Mouse (Mus musculus): ENCODE results near the gene Mrpl52. TPM values are rescaled to one million over a fixed set of nuclear protein-coding genes. Genes with fewer than 3 reads are reported as not detected.

The Mrpl52 gene
- polyA plus RNA-seq, 1 experiment from 2014 or later = 202 TPM

DNA sequence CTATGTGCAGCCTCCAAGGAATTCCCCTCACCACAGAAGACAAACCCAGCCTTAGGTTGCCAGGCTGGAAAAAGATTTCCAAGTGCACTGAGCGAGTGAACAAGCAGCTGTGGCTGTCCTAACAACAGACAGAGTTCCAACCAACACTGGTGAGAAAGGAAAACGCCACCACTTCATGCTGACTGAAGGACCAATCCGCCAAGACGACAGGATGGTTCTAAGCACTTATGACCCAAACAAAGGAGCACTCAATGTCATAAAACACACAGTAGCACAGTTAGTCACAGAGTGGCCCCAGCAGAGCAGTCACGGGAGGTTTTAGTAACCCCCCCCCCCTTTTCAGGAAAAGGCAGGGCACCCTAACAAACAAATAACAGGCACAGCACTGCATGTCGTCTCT lies 35.9 kb upstream of the Mrpl52 start:
- no peak overlapping the region for H3K9ac ChIP-seq (replicated peaks; ENCODE audit: low read length)
- H3K36me3 ChIP-seq (ENCODE audit: insufficient read depth, low read length) = 0 out of 2 replicates have a peak, but pooled peaks cover 2% of the 10 kb centered on the region
- H3K9me3 ChIP-seq (ENCODE audit: low read length) = no peaks in the 10 kb centered on the region
- ATAC-seq (ENCODE audit: low FRiP score, low TSS enrichment) = no peak
- no peak overlapping the region for H3K4me2 ChIP-seq (replicated peaks; ENCODE audit: low read depth, low read length)
- H3K4me3 ChIP-seq (ENCODE audit: low read length) = no peak overlapping the region
- WGBS = 50% methylated on average over 6 of the region's 6 CpGs
- no peak overlapping the region for H3K27ac ChIP-seq (ENCODE audit: low read length)
- H3K27me3 ChIP-seq (ENCODE audit: insufficient read depth, low read length) = no peaks in the 10 kb centered on the region
- peaks cover 21% of the 10 kb centered on the region for H3K4me1 ChIP-seq (ENCODE audit: insufficient read depth, low read length)

- Histone ChIP-seq H3K9ac (replicated peaks; ENCODE audit: low read length) (no peak overlapping the region), H3K4me3 (ENCODE audit: low read length) (no peak overlapping the region), H3K27ac (ENCODE audit: low read length) (no peak overlapping the region), H3K36me3 (ENCODE audit: insufficient read depth, low read length) (0 out of 2 replicates have a peak, but pooled peaks cover 2% of the 10 kb centered on the region), H3K4me2 (replicated peaks; ENCODE audit: low read depth, low read length) (no peak overlapping the region), H3K4me1 (ENCODE audit: insufficient read depth, low read length) (peaks cover 9% of the 10 kb centered on the region), H3K27me3 (ENCODE audit: insufficient read depth, low read length) (no peaks in the 10 kb centered on the region), H3K9me3 (ENCODE audit: low read length) (no peaks in the 10 kb centered on the region)
- ATAC-seq (ENCODE audit: low FRiP score, low TSS enrichment) = no peak
- WGBS = 61% methylated on average over 3 of the region's 3 CpGs
Measured at GRCm38 (mm10) chr14:54393794-54394193, 32.9 kb upstream of the Mrpl52 start.

GRCm38 (mm10) chr14:54394309-54394708 lies 32.4 kb upstream of the Mrpl52 start:
- Histone ChIP-seq H3K27ac (ENCODE audit: low read length) (no peak overlapping the region), H3K4me3 (ENCODE audit: low read length) (no peak overlapping the region), H3K9me3 (ENCODE audit: low read length) (no peaks in the 10 kb centered on the region), H3K4me2 (replicated peaks; ENCODE audit: low read depth, low read length) (no peak overlapping the region), H3K9ac (replicated peaks; ENCODE audit: low read length) (no peak overlapping the region), H3K4me1 (ENCODE audit: insufficient read depth, low read length) (peaks cover 15% of the 10 kb centered on the region), H3K36me3 (ENCODE audit: insufficient read depth, low read length) (0 out of 2 replicates have a peak, but pooled peaks cover 2% of the 10 kb centered on the region), H3K27me3 (ENCODE audit: insufficient read depth, low read length) (no peaks in the 10 kb centered on the region)
- no peak for ATAC-seq (ENCODE audit: low FRiP score, low TSS enrichment)

DNA sequence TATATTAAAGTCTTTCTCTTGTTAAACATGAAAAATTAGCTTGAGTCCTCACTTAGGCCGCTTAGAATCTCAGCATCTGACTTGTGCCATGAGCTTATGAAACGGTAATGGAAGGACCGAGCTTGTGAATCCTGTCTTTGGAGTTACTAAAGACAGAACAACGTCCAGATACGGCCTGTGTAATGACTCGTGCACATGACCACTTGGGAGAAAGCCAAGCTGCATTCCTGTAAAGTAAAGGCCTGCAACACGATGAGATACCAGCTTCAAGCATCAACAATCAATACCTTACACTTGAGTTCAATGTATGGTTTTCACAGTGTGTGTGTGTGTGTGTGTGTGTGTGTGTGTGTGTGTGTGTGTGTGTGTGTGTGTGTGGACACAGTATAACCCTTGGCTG lies 30.0 kb upstream of the Mrpl52 start:
- H3K27ac ChIP-seq (ENCODE audit: low read length) = no peak overlapping the region
- H3K4me1 ChIP-seq (ENCODE audit: insufficient read depth, low read length) = peaks cover 16% of the 10 kb centered on the region
- 74% methylated on average over 7 of the region's 7 CpGs for WGBS
- no peak for ATAC-seq (ENCODE audit: low FRiP score, low TSS enrichment)
- H3K9ac ChIP-seq (replicated peaks; ENCODE audit: low read length) = no peak overlapping the region
- H3K4me2 ChIP-seq (replicated peaks; ENCODE audit: low read depth, low read length) = no peak overlapping the region
- no peaks in the 10 kb centered on the region for H3K9me3 ChIP-seq (ENCODE audit: low read length)
- H3K36me3 ChIP-seq (ENCODE audit: insufficient read depth, low read length) = 0 out of 2 replicates have a peak, but pooled peaks cover 2% of the 10 kb centered on the region
- H3K4me3 ChIP-seq (ENCODE audit: low read length) = no peak overlapping the region
- no peaks in the 10 kb centered on the region for H3K27me3 ChIP-seq (ENCODE audit: insufficient read depth, low read length)

- H3K27me3 ChIP-seq (ENCODE audit: insufficient read depth, low read length) = no peaks in the 10 kb centered on the region
- no peak for ATAC-seq (ENCODE audit: low FRiP score, low TSS enrichment)
- H3K4me3 ChIP-seq (ENCODE audit: low read length) = no peak overlapping the region
- H3K4me1 ChIP-seq (ENCODE audit: insufficient read depth, low read length) = peaks cover 16% of the 10 kb centered on the region
- H3K27ac ChIP-seq (ENCODE audit: low read length) = peak overlapping the region; percentile 71
- H3K9me3 ChIP-seq (ENCODE audit: low read length) = no peaks in the 10 kb centered on the region
- H3K9ac ChIP-seq (replicated peaks; ENCODE audit: low read length) = no peak overlapping the region
- 0 out of 2 replicates have a peak, but pooled peaks cover 2% of the 10 kb centered on the region for H3K36me3 ChIP-seq (ENCODE audit: insufficient read depth, low read length)
- H3K4me2 ChIP-seq (replicated peaks; ENCODE audit: low read depth, low read length) = no peak overlapping the region
- WGBS = 52% methylated on average over 7 of the region's 7 CpGs
Measured at GRCm38 (mm10) chr14:54397872-54398527, 28.7 kb upstream of the Mrpl52 start.

DNA sequence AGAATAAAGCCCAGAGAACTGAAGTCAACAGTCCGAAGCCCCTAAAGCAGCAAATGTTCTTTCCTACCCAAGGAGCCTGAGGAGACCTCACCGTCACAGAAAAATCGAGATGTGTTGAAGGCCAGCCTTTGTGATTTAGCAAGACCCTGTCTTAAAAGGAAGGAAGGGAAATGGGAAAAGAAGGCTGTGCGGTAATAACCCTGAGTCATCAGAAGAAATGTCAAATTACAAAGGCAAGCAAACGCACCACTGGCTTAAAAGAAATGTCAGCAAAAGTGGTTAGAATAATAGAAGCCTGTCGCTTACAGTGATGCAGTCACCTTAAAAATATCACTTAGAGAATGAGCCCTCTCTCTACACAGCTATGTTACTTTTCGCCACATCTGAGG lies 28.2 kb upstream of the Mrpl52 start:
- Histone ChIP-seq H3K27me3 (ENCODE audit: insufficient read depth, low read length) (no peaks in the 10 kb centered on the region), H3K9me3 (ENCODE audit: low read length) (no peaks in the 10 kb centered on the region), H3K4me2 (replicated peaks; ENCODE audit: low read depth, low read length) (no peak overlapping the region), H3K4me1 (ENCODE audit: insufficient read depth, low read length) (peaks cover 16% of the 10 kb centered on the region), H3K36me3 (ENCODE audit: insufficient read depth, low read length) (0 out of 2 replicates have a peak, but pooled peaks cover 5% of the 10 kb centered on the region), H3K9ac (replicated peaks; ENCODE audit: low read length) (no peak overlapping the region), H3K4me3 (ENCODE audit: low read length) (no peak overlapping the region), H3K27ac (ENCODE audit: low read length) (peak overlapping the region; percentile 71)
- ATAC-seq (ENCODE audit: low FRiP score, low TSS enrichment) = no peak
- 22% methylated on average over 7 of the region's 7 CpGs for WGBS

DNA sequence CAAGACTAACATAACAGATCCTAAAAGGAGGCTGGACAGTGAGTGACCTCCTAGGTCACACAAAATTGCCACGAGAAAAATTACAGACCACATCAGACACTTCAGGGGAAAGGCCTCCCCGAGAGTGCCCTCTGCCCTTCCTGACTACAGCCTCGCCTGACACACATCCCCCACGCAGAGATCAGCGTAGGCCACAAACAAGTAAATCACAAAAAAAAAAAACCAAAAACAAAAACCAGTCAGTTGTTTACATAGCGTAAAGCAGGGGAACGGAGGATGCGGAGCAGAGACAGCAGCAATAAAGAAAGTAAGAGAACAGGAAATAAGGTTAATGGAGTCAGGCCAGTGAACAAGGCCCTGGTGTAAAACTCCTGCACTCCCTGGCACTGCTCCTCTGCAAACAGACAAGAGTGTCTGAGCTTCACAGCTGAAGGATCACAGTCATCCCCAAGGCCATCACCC lies 27.8 kb upstream of the Mrpl52 start:
- Histone ChIP-seq H3K27me3 (ENCODE audit: insufficient read depth, low read length) (no peaks in the 10 kb centered on the region), H3K4me3 (ENCODE audit: low read length) (no peak overlapping the region), H3K4me1 (ENCODE audit: insufficient read depth, low read length) (peaks cover 16% of the 10 kb centered on the region), H3K27ac (ENCODE audit: low read length) (peak overlapping the region; percentile 71), H3K9me3 (ENCODE audit: low read length) (no peaks in the 10 kb centered on the region), H3K9ac (replicated peaks; ENCODE audit: low read length) (no peak overlapping the region), H3K36me3 (ENCODE audit: insufficient read depth, low read length) (0 out of 2 replicates have a peak, but pooled peaks cover 5% of the 10 kb centered on the region), H3K4me2 (replicated peaks; ENCODE audit: low read depth, low read length) (no peak overlapping the region)
- 8% methylated on average over 8 of the region's 8 CpGs for WGBS
- peak; percentile 91 for ATAC-seq (ENCODE audit: low FRiP score, low TSS enrichment)

- Histone ChIP-seq H3K9ac (replicated peaks; ENCODE audit: low read length) (no peak overlapping the region), H3K27ac (ENCODE audit: low read length) (no peak overlapping the region), H3K36me3 (ENCODE audit: insufficient read depth, low read length) (0 out of 2 replicates have a peak, but pooled peaks cover 3% of the 10 kb centered on the region), H3K4me1 (ENCODE audit: insufficient read depth, low read length) (peaks cover 22% of the 10 kb centered on the region), H3K27me3 (ENCODE audit: insufficient read depth, low read length) (no peaks in the 10 kb centered on the region), H3K4me3 (ENCODE audit: low read length) (no peak overlapping the region), H3K9me3 (ENCODE audit: low read length) (no peaks in the 10 kb centered on the region), H3K4me2 (replicated peaks; ENCODE audit: low read depth, low read length) (no peak overlapping the region)
- WGBS = 27% methylated on average over 3 of the region's 3 CpGs
- ATAC-seq (ENCODE audit: low FRiP score, low TSS enrichment) = no peak
Measured at GRCm38 (mm10) chr14:54401723-54402122, 25.0 kb upstream of the Mrpl52 start.

DNA sequence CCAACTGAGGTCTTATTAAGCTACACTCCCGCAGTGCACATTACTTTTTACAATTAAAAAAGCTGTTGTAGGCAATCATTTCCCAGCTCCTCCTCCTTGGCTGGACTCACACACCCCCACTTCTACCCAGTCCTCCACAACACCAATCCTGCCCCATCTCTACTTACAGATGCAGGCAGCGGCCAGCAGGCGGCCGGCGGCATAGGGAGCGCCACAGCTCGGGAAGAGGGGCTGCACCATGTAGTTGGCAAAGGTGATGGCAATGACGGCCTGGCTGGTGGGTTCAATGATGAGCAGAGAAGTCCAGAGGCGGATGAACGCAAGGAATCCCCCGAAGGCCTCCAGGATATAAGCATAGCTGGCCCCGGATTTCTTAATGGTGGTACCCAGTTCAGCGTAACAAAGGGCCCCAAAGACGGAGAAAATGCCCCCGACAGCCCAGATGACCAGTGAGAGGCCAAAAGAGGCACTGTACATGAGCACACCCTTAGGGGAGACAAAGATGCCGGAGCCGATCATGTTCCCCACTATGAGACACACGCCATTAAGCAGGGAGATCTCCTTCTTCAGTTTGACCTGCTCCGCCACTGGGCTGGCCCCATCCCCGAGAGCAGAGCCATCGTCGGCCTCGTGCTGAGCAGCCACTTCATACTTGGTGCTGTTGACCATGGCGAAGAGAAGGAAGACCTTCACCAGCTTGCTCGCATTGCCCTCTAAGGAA lies 18.2 kb upstream of the Mrpl52 start:
- H3K4me3 ChIP-seq (ENCODE audit: low read length) = peak overlapping the region; percentile 11
- WGBS = 54% methylated on average over 25 of the region's 25 CpGs
- 0 out of 2 replicates have a peak, but pooled peaks cover under 1% of the 10 kb centered on the region for H3K36me3 ChIP-seq (ENCODE audit: insufficient read depth, low read length)
- H3K27me3 ChIP-seq (ENCODE audit: insufficient read depth, low read length) = no peaks in the 10 kb centered on the region
- 0 out of 2 replicates have a peak overlapping the region, but pooled peaks have one; percentile 7 for H3K9ac ChIP-seq (replicated peaks; ENCODE audit: low read length)
- no peak overlapping the region for H3K27ac ChIP-seq (ENCODE audit: low read length)
- H3K4me1 ChIP-seq (ENCODE audit: insufficient read depth, low read length) = peaks cover 40% of the 10 kb centered on the region
- peak; percentile 36; the same call in 1 of the 2 replicates for ATAC-seq (ENCODE audit: low FRiP score, low TSS enrichment)
- H3K4me2 ChIP-seq (replicated peaks; ENCODE audit: low read depth, low read length) = peak overlapping the region; percentile 36
- H3K9me3 ChIP-seq (ENCODE audit: low read length) = no peaks in the 10 kb centered on the region

Measured in kidney, embryonic 16.5 days (tissue).